Mouse (Mus musculus) C2C12 (cell line): ENCODE measurements around the gene Cped1. TPM values are rescaled to one million over a fixed set of nuclear protein-coding genes. Genes with fewer than 3 reads are reported as not detected.

Experiments used
- H3K27me3 ChIP-seq: one replicate; pipeline ENCODE4 v1.6.1; 2011; ENCODE audit not compliant: control insufficient read depth, insufficient read depth, insufficient read length
- H3K36me3 ChIP-seq: one replicate; pipeline ENCODE4 v1.6.1; 2011; ENCODE audit not compliant: control insufficient read depth, insufficient read depth
- H3K4me3 ChIP-seq: one replicate; pipeline ENCODE4 v1.5.1; 2011; ENCODE audit warnings: mild to moderate bottlenecking, control low read depth; ENCODE audit not compliant: poor library complexity, insufficient read depth, severe bottlenecking
- H3K79me2 ChIP-seq: one replicate; pipeline ENCODE4 v1.6.1; 2011; ENCODE audit not compliant: control insufficient read depth, insufficient read depth
- H3K79me3 ChIP-seq: one replicate; pipeline ENCODE4 v1.6.1; 2011; ENCODE audit warnings: low read depth, control low read depth
- H3ac ChIP-seq: one replicate; pipeline ENCODE3; 2011; ENCODE audit warnings: low read depth; ENCODE audit not compliant: control insufficient read depth, insufficient read length
- CEBPB ChIP-seq: IDR thresholded peaks from one replicate; pipeline ENCODE4 v1.6.1; 2011; ENCODE audit warnings: low read depth, mild to moderate bottlenecking, control low read depth, moderate library complexity
- CTCF ChIP-seq: IDR thresholded peaks from one replicate; pipeline ENCODE4 v1.5.1; 2011; ENCODE audit not compliant: control insufficient read depth, insufficient read depth, insufficient read length
- FOSL1 ChIP-seq: IDR thresholded peaks from one replicate; pipeline ENCODE4 v1.8.0; 2011; ENCODE audit warnings: mild to moderate bottlenecking, low read length; ENCODE audit not compliant: poor library complexity, insufficient read depth, severe bottlenecking
- MAX ChIP-seq: IDR thresholded peaks from one replicate; pipeline ENCODE4 v1.6.1; 2011; ENCODE audit warnings: mild to moderate bottlenecking, control low read depth
- MYOD1 ChIP-seq: IDR thresholded peaks from one replicate; pipeline ENCODE4 v1.6.1; 2011; ENCODE audit warnings: low read depth; ENCODE audit not compliant: control insufficient read depth, insufficient read length
- MYOG ChIP-seq: IDR thresholded peaks from one replicate; pipeline ENCODE4 v1.6.1; 2011; ENCODE audit not compliant: control insufficient read depth, insufficient read length; ENCODE audit errors: extremely low read depth
- USF1 ChIP-seq: IDR thresholded peaks from one replicate; pipeline ENCODE4 v1.6.1; 2011; ENCODE audit warnings: low read depth, mild to moderate bottlenecking, control low read depth, moderate library complexity
- polyA plus RNA-seq: library from polyadenylated mRNA; unstranded; fragments of >200 nt; fragmentation: generic; extraction: Trizol; gene quantifications from one replicate; pipeline ENCODE4 v1.2.1, GENCODE M21; 2012; ENCODE audit warnings: missing spikeins

The Cped1 gene
- polyA plus RNA-seq, 1 experiment: 1.2 TPM

DNA sequence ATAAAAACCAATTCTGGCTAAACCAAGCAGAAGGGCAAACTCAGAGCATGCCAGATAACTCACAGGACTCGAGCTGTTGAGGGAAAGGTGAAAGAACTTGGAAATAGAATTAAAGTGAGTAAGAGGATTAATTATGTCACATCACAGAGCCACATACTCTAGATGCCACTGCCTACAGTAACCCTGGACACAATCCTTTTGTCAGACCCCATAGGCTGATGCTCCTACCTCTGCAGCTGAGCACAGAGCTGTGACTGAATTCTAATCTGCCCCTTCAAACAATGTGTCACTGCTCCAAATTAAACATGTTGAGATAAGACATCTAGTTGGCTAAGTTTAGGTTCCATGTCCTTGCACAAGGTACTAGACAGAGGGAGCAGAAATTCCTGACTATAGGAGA is 176.2 kb downstream of the Cped1 start:
- Histone ChIP-seq H3K4me3 (no peak overlapping the region), H3ac (no peak overlapping the region), H3K79me2 (no peaks in the 10 kb centered on the region), H3K36me3 (no peaks in the 10 kb centered on the region), H3K79me3 (no peaks in the 10 kb centered on the region), H3K27me3 (no peaks in the 10 kb centered on the region)
- no peak for TF ChIP-seq USF1
- TF ChIP-seq MYOD1: no peak
- no peak for TF ChIP-seq CTCF
- TF ChIP-seq FOSL1: no peak
- no peak for TF ChIP-seq CEBPB
- no peak for TF ChIP-seq MYOG
- no peak for TF ChIP-seq MAX

DNA sequence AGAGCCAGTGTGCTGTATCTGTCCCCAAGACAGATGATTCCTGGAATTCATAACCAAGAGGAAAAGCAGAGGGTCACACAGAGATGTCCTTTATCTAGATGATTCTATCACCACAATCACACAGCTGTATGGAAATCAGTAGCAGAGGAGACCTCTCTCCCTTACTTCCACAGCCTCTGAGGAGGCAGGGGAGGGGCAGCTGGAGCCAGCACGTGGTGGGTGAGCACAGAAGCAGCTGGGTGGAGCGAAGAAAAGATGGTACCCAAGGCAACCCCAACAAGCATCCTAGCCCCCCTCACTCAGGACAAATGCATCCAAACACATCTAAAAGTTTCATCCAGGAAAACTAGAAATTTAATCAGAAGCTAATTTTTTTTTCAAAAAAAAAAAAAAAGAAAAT is 182.7 kb downstream of the Cped1 start:
- Histone ChIP-seq H3ac (no peak overlapping the region), H3K79me3 (no peaks in the 10 kb centered on the region), H3K79me2 (no peaks in the 10 kb centered on the region), H3K27me3 (no peaks in the 10 kb centered on the region), H3K4me3 (no peak overlapping the region), H3K36me3 (no peaks in the 10 kb centered on the region)
- no peak for TF ChIP-seq MYOG
- no peak for TF ChIP-seq CTCF

DNA sequence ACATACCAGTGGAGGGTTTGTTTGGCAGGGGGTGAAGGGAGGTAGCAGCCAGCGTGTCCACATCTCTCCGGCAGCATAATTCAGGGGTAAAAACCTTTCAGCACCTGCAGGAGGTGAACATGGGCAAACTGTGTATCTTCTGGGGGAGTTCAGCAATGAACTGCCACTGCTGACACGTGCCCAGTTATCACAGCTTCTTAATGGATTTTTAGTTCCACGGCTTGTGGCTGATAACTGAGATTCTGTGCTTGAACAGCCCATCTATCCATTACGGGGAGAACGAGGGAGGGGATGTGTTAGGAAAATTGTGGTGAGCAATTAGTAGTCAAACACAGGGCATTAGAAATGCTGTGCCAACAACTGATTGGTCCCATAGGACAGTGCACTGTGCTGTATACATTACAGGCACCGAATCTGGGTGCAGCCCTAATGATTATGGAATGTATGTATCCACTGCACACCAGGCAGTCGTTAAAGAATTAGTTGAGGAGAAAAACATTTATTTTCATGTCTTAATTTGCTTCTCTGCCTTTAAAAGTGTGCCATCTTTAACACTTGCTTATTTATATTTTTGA is 193.1 kb downstream of the Cped1 start:
- Histone ChIP-seq H3K79me3 (no peaks in the 10 kb centered on the region), H3K79me2 (no peaks in the 10 kb centered on the region), H3K36me3 (no peaks in the 10 kb centered on the region), H3K27me3 (no peaks in the 10 kb centered on the region), H3ac (no peak overlapping the region), H3K4me3 (no peak overlapping the region)
- no peak for TF ChIP-seq MYOG
- no peak for TF ChIP-seq USF1
- TF ChIP-seq CEBPB: no peak
- TF ChIP-seq FOSL1: no peak
- no peak for TF ChIP-seq CTCF
- no peak for TF ChIP-seq MYOD1
- no peak for TF ChIP-seq MAX

DNA sequence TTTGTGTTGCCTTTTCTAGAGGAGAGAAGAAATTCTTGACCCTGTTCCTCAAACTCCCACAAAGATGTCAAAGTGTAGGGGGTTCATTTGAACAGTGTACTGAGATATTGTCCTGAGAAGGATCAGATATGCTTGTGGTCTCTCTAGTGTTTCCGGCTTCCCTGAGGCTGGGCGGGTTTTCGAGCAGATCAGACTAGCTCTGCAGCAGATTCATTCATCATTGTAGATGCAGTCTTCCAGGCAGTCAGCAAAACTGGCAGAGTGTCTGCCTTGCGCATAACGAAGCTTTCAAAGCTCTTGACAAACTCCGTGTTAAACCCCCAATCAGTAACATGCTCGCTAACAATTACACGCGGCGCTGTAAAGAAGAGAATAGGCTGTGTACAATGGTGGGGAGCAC is 194.6 kb downstream of the Cped1 start:
- TF ChIP-seq CEBPB: no peak
- no peak for TF ChIP-seq MYOG
- no peak for TF ChIP-seq CTCF
- TF ChIP-seq MAX: no peak
- no peaks in the 10 kb centered on the region for H3K79me3 ChIP-seq
- H3K36me3 ChIP-seq: no peaks in the 10 kb centered on the region
- no peak overlapping the region for H3K4me3 ChIP-seq
- no peak overlapping the region for H3ac ChIP-seq
- H3K79me2 ChIP-seq: no peaks in the 10 kb centered on the region
- H3K27me3 ChIP-seq: no peaks in the 10 kb centered on the region

DNA sequence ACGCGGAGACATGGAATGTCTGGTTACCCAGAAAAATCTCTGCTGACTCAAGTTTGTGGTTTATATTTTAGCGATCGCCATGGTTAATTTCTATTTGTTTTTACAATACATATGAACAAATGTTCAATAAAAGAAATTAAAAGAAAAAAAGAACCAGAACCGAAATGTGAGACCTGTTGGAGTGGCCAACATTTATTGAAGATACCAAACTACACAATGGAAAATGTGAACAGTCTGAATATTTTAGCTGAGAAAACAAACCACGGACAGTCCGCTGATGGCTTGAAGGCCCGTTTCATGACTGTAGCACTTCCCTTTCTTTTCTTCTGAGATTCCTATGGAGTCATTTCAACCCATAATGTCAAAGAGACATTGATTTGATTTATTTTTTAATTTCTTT is 201.3 kb downstream of the Cped1 start:
- no peaks in the 10 kb centered on the region for H3K36me3 ChIP-seq
- H3K79me2 ChIP-seq: no peaks in the 10 kb centered on the region
- TF ChIP-seq MYOG: no peak
- no peak for TF ChIP-seq CTCF
- TF ChIP-seq USF1: no peak
- H3K79me3 ChIP-seq: no peaks in the 10 kb centered on the region
- H3K4me3 ChIP-seq: no peak overlapping the region
- H3K27me3 ChIP-seq: no peaks in the 10 kb centered on the region
- no peak overlapping the region for H3ac ChIP-seq

- H3K79me3 ChIP-seq: no peaks in the 10 kb centered on the region
- H3K27me3 ChIP-seq: no peaks in the 10 kb centered on the region
- H3K36me3 ChIP-seq: no peaks in the 10 kb centered on the region
- H3K79me2 ChIP-seq: no peaks in the 10 kb centered on the region
- H3K4me3 ChIP-seq: no peak overlapping the region
- TF ChIP-seq MYOG: no peak
- no peak for TF ChIP-seq CEBPB
- TF ChIP-seq CTCF: no peak
- TF ChIP-seq MAX: no peak
- TF ChIP-seq USF1: no peak
- TF ChIP-seq MYOD1: no peak
- TF ChIP-seq FOSL1: no peak
- H3ac ChIP-seq: no peak overlapping the region
Observed at GRCm38 (mm10) chr6:22189346-22190335, 203.9 kb downstream of the Cped1 start.
